Comparison of ENCODE assay signal across 35 mouse cellular contexts in the genomic region with DNA sequence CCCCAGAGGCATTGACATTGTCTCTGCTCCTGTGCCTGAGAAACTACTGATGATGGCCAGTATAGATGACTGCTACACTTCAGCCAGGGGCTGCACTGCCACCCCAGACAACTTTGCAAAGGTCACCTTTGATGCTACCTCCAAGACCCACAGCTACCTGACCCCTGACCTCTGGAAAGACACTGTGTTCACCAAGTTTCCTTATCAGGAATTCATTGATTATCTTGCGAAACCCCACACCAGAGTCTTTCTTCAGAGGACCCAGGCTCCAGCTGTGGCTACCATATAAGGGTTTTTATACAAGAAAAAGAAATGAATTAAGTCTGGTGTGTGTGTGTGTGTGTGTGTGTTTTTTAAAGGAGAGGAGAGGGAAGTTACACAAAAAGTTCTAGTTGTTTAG.
"Had no signal": no experiment of that assay in that cellular context is flagged by ENCODE, and none has a peak within 500 bp of the region (broad histone marks: within the 10 kb centered on the region; RNA-seq: fewer than 3 reads in every experiment).

No protein-coding gene starts in this region.

- H3K36me3 ChIP-seq: heart, embryonic 10.5 days; heart, embryonic 12.5 days; heart, embryonic 13.5 days; heart, embryonic 15.5 days; hindbrain, embryonic 10.5 days; hindbrain, embryonic 12.5 days; hindbrain, embryonic 13.5 days; hindbrain, embryonic 15.5 days; intestine, embryonic 15.5 days; kidney, embryonic 15.5 days had no signal

- H3K4me1 ChIP-seq: heart, embryonic 10.5 days; heart, embryonic 15.5 days; hindbrain, embryonic 10.5 days; hindbrain, embryonic 12.5 days; hindbrain, embryonic 13.5 days; hindbrain, embryonic 15.5 days; intestine, embryonic 15.5 days; kidney, embryonic 15.5 days had no signal

- H3K27ac ChIP-seq: heart, embryonic 10.5 days; heart, embryonic 13.5 days; heart, embryonic 15.5 days; hindbrain, embryonic 10.5 days; hindbrain, embryonic 12.5 days; hindbrain, embryonic 13.5 days; hindbrain, embryonic 14.5 days; hindbrain, embryonic 15.5 days; hindbrain, postnatal 0 days; intestine, embryonic 15.5 days; kidney, embryonic 15.5 days; kidney, postnatal 0 days; layer of hippocampus, adult 2 months had no signal

- H3K27me3 ChIP-seq: heart, embryonic 12.5 days; heart, embryonic 13.5 days; heart, embryonic 15.5 days; hindbrain, embryonic 12.5 days; hindbrain, embryonic 13.5 days; hindbrain, embryonic 15.5 days; intestine, embryonic 15.5 days; kidney, embryonic 15.5 days had no signal

- H3K9me3 ChIP-seq: heart, embryonic 10.5 days; heart, embryonic 12.5 days; heart, embryonic 13.5 days; heart, embryonic 15.5 days; hindbrain, embryonic 10.5 days; hindbrain, embryonic 12.5 days; hindbrain, embryonic 13.5 days; hindbrain, embryonic 15.5 days; intestine, embryonic 15.5 days; kidney, embryonic 15.5 days had no signal

- H3K4me3 ChIP-seq: heart, embryonic 10.5 days; heart, embryonic 12.5 days; heart, embryonic 13.5 days; heart, embryonic 15.5 days; hindbrain, embryonic 10.5 days; hindbrain, embryonic 12.5 days; hindbrain, embryonic 13.5 days; hindbrain, embryonic 15.5 days; intestine, embryonic 15.5 days; kidney, embryonic 15.5 days; layer of hippocampus, adult 2 months had no signal

- DNase-seq: heart, postnatal 10 days; heart, postnatal 14 days; heart, postnatal 36 days; heart, postnatal 4 days; kidney, adult 11 months; kidney, adult 18-20 months; kidney, adult 2 months; kidney, adult 8-10 months; kidney, adult 9 months; kidney, postnatal 10 days; kidney, postnatal 14 days; kidney, postnatal 25 days; kidney, postnatal 36 days; kidney, postnatal 4 days; layer of hippocampus, adult 9-11 months; layer of hippocampus, postnatal 36 days had no signal

- H3K9ac ChIP-seq: heart, embryonic 12.5 days; heart, embryonic 13.5 days; heart, embryonic 15.5 days; hindbrain, embryonic 12.5 days; hindbrain, embryonic 13.5 days; hindbrain, embryonic 14.5 days; hindbrain, embryonic 15.5 days; intestine, embryonic 15.5 days; kidney, embryonic 15.5 days had no signal

- H3K4me2 ChIP-seq: heart, embryonic 11.5 days; heart, embryonic 12.5 days; heart, embryonic 13.5 days; heart, embryonic 15.5 days; hindbrain, embryonic 12.5 days; hindbrain, embryonic 13.5 days; hindbrain, embryonic 14.5 days; hindbrain, embryonic 15.5 days; intestine, embryonic 15.5 days; kidney, embryonic 15.5 days had no signal

- ATAC-seq: hindbrain, embryonic 16.5 days; hindbrain, postnatal 0 days; inflammation-experienced regulatory T-cells, adult 6 months; intestine, embryonic 15.5 days; intestine, embryonic 16.5 days; intestine, postnatal 0 days had no signal
